Mouse (Mus musculus): ENCODE results near the gene Zdhhc25. TPM values are rescaled to one million over a fixed set of nuclear protein-coding genes. Genes with fewer than 3 reads are reported as not detected.

Gene Zdhhc25
- total RNA-seq (2018; cell fraction: chromatin; rRNA removed) = not detected
- total RNA-seq (2018; cell fraction: cytosol; rRNA removed) = not detected
- not detected for total RNA-seq (2018; cell fraction: nucleus; rRNA removed)
- not detected in 3 replicates for polyA plus RNA-seq (2018)

DNA sequence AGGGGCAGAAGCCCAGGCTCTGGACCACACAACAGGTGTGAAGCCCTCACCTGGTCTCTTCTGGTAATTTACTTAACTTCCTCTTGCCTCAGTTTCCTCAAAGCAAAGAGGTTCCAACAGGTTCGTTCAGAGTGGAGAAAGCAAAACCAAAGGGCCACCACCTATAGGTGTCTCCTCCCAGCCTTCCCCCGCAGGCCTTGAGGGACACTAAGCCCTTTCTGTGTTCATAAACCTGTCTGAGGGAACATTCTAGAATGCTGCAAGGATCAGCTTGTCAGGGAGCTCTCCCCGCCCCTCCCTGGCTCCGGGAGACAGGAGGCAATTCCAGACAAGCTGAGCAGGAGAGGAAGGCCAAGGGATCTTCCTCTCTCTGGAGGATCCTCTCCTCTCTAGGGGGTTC is at the start of gene Zdhhc25:
Gene Zdhhc25, plus strand, starts transcription at position 301 of the 400 bp plus-strand sequence.
- 93% methylated on average over 4 of the region's 4 CpGs for WGBS (ENCODE audit: missing documents)
- Histone ChIP-seq H3K79me2 (ENCODE audit: inconsistent target) (no peaks in the 10 kb centered on the region), H3K4me3 (ENCODE audit: inconsistent target) (no peak within 1 kb of the TSS), H3K27ac (no peak within 1 kb of the TSS), H3K36me3 (ENCODE audit: inconsistent target) (no peaks in the 10 kb centered on the region)

DNA sequence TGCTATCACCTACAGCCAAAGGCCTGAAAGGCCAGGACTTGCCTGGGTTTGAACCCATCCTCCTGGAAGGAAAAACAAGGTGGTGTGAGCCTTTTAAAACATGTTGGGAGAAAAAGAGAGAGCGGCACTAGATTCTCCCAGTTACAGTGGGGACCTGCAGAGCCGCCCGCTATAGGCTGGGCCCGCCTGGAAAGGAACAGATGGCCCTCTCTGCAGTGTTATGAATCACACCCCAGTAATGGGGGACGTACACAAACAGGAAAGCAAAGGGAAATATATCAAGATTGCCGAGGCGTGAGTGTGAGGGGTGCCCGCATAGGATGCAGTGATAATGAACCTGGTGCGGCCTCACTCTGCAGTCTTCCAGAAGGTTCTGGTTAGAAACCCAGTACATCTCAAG is 47.2 kb upstream of the Zdhhc25 start:
- Histone ChIP-seq H3K36me3 (ENCODE audit: inconsistent target) (no peaks in the 10 kb centered on the region), H3K4me3 (ENCODE audit: inconsistent target) (no peak overlapping the region), H3K79me2 (ENCODE audit: inconsistent target) (no peaks in the 10 kb centered on the region), H3K27ac (no peak overlapping the region)
- WGBS (ENCODE audit: missing documents) = 80% methylated on average over 9 of the region's 9 CpGs

- H3K4me3 ChIP-seq (ENCODE audit: inconsistent target) = no peak overlapping the region
- no peak overlapping the region for H3K27ac ChIP-seq
- WGBS (ENCODE audit: missing documents) = 33% methylated on average over 8 of the region's 8 CpGs
- H3K36me3 ChIP-seq (ENCODE audit: inconsistent target) = no peaks in the 10 kb centered on the region
- no peaks in the 10 kb centered on the region for H3K79me2 ChIP-seq (ENCODE audit: inconsistent target)
Observed at GRCm38 (mm10) chr15:88555476-88555875, 44.6 kb upstream of the Zdhhc25 start.

GRCm38 (mm10) chr15:88560637-88561036 is 39.5 kb upstream of the Zdhhc25 start:
- no peaks in the 10 kb centered on the region for H3K79me2 ChIP-seq (ENCODE audit: inconsistent target)

DNA sequence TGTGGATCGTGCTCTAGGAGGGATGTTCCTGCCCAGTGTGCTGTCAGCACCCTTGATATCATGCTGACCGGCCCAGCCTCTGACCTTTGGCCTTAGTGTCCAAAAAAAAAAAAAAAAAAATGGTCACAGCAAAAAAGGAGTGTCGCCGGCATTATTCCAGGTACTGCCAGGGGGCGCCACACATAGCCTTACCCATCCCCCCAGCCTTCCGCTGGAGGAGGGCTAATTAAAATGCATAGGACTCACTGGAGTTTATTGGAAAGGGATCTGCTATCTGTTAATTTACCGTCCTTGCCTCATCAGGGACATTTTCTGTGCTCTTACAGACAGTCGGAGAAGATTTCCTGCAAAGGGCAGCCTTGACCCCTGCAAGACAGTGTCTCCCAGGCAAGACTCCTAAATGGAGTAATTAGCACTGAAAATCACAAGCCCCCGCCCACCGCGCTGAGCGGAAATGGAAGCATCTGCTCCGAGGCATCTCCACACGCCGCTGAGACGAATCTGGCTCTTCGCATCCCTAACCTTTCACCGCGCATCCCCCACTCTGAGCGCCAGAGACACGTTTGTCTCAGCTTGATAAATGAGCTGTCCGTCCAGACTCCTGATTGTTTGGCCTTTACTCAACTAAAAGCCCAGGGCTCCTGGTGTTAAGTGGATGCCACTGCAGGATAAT is 38.9 kb upstream of the Zdhhc25 start:
- no peak overlapping the region for H3K4me3 ChIP-seq (ENCODE audit: inconsistent target)
- no peaks in the 10 kb centered on the region for H3K79me2 ChIP-seq (ENCODE audit: inconsistent target)
- H3K27ac ChIP-seq = no peak overlapping the region
- H3K36me3 ChIP-seq (ENCODE audit: inconsistent target) = no peaks in the 10 kb centered on the region
- 15% methylated on average over 22 of the region's 22 CpGs for WGBS (ENCODE audit: missing documents)

More at GRCm38 (mm10) chr15:88560637-88561036, 39.5 kb upstream of the Zdhhc25 start:
- no peak overlapping the region for H3K4me3 ChIP-seq (ENCODE audit: inconsistent target)
- H3K36me3 ChIP-seq (ENCODE audit: inconsistent target) = no peaks in the 10 kb centered on the region
- 70% methylated on average over 6 of the region's 6 CpGs for WGBS (ENCODE audit: missing documents)
- H3K27ac ChIP-seq = no peak overlapping the region

DNA sequence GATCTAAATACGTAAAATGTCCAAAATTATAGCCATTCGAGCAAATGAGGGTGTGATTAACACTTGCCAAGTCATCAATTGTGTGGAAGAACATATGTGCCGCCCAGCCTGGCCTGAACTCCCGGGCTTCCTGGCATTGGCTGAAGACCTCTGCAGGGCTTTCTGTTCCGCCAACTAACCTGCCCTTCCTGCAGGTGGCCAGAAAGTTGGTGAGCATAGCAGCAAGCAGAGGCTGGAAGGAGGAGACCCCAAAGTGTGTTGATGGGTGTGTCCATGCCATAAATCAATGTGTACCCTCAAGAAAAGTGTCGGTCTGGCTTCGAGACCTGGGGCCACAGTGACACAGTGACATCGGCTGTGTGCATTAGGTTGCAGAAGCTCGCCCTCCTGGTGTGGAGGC is 34.8 kb upstream of the Zdhhc25 start:
- WGBS (ENCODE audit: missing documents) = 88% methylated on average over 9 of the region's 9 CpGs
- Histone ChIP-seq H3K27ac (no peak overlapping the region), H3K4me3 (ENCODE audit: inconsistent target) (no peak overlapping the region), H3K36me3 (ENCODE audit: inconsistent target) (no peaks in the 10 kb centered on the region), H3K79me2 (ENCODE audit: inconsistent target) (no peaks in the 10 kb centered on the region)

DNA sequence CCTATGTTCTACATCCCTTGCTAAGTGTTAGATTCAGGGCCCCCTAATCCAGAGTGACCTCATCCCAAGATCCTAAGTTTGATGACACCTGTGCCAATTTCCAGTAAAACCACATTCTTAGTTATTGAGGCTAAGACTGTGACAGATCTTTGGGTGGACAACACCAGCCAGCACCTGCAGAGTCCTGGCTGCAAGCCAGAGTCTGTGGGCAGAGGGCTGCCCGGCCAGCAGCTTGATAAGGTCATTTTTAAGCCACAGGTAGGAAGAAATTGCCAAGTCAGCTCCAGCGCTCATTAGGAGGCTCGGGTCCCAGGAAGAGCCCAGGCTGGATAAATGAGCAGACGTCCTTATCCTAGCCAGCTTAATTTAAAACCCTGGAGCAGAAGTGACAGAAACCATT is 34.3 kb upstream of the Zdhhc25 start:
- WGBS (ENCODE audit: missing documents) = 74% methylated on average over 4 of the region's 4 CpGs

DNA sequence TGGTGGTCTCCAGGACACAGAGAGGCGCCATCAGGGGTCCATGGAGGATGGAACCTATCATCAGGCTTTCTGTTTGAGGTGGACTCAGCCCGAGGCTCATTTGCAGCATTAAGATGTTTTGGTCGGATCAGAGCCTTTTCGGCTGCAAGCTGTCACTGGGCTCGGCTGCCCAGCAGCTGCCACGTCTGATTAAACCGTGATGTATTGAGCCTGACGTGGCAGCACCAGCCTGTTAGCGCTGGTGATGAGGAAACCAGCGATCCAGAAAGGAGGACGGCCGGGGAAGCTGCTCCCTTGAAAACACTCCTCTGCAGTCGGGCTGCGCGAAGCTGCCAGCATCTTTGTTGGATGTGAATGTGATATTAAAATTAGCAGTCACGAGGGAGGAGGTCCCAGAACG is 29.4 kb upstream of the Zdhhc25 start:
- Histone ChIP-seq H3K36me3 (ENCODE audit: inconsistent target) (no peaks in the 10 kb centered on the region), H3K27ac (no peak overlapping the region), H3K4me3 (ENCODE audit: inconsistent target) (no peak overlapping the region), H3K79me2 (ENCODE audit: inconsistent target) (no peaks in the 10 kb centered on the region)
- 87% methylated on average over 15 of the region's 17 CpGs for WGBS (ENCODE audit: missing documents)

More for the DNA sequence above, 34.3 kb upstream of the Zdhhc25 start:
- H3K4me3 ChIP-seq (ENCODE audit: inconsistent target) = no peak overlapping the region
- H3K27ac ChIP-seq = no peak overlapping the region
- H3K79me2 ChIP-seq (ENCODE audit: inconsistent target) = no peaks in the 10 kb centered on the region
- no peaks in the 10 kb centered on the region for H3K36me3 ChIP-seq (ENCODE audit: inconsistent target)

GRCm38 (mm10) chr15:88579461-88579860 is 20.6 kb upstream of the Zdhhc25 start:
- Histone ChIP-seq H3K4me3 (ENCODE audit: inconsistent target) (no peak overlapping the region), H3K27ac (no peak overlapping the region), H3K79me2 (ENCODE audit: inconsistent target) (no peaks in the 10 kb centered on the region), H3K36me3 (ENCODE audit: inconsistent target) (no peaks in the 10 kb centered on the region)
- WGBS (ENCODE audit: missing documents) = 89% methylated on average over 6 of the region's 6 CpGs

GRCm38 (mm10) chr15:88602496-88602895 is 2.4 kb downstream of the Zdhhc25 start:
- 94% methylated on average over 3 of the region's 3 CpGs for WGBS (ENCODE audit: missing documents)
- H3K27ac ChIP-seq = no peak overlapping the region
- no peak overlapping the region for H3K4me3 ChIP-seq (ENCODE audit: inconsistent target)
- H3K36me3 ChIP-seq (ENCODE audit: inconsistent target) = no peaks in the 10 kb centered on the region
- no peaks in the 10 kb centered on the region for H3K79me2 ChIP-seq (ENCODE audit: inconsistent target)

DNA sequence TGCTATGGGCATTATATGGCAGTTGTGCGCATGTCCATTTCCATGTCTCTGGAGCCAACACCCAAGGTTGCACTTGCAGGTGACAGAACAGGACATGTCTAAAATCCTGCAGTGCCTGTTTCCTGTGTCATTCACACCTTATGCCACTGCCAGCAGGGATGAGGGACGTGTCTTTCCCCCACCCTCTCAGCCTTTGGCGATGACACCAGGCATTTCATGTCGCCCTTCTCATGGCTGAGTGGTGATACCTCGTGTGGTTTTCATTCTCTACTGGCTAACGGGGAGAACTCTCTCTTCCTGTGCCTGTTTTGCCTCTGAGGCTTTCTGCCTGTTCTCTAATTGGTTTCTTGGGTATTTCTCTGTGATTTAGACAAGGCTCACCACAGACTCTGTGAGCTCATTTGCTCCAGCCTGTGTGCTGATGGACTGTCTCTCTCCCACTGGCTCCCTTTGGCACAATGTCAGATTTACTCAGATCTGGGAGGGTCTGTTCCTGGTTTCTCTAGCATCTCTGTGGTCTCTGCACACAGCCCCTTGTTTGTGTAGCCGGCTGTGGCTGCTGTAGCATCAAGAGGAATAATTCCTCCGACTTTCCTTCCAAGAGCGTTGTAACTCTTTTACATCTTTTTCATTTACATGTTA is 3.1 kb downstream of the Zdhhc25 start:
- Histone ChIP-seq H3K79me2 (ENCODE audit: inconsistent target) (no peaks in the 10 kb centered on the region), H3K4me3 (ENCODE audit: inconsistent target) (no peak overlapping the region), H3K27ac (no peak overlapping the region), H3K36me3 (ENCODE audit: inconsistent target) (no peaks in the 10 kb centered on the region)
- 90% methylated on average over 9 of the region's 9 CpGs for WGBS (ENCODE audit: missing documents)

DNA sequence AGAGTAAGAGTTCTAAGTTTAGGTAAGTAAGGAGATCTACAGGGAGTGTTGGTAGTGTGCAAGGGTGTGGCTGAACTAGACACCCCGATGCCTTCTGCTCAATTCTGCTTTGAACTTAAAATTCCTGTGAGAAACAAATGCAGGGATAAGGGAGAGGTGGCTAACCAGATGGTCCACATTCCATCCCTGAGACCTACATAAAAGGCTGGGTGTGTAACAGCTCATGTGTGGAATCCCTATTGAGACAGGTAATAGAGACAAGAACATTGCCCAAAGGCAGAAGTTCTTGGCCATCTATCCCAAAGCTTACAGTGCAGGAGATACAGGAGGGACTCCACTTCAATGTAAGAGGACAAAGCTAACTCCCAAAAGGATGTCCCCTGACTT is 3.6 kb downstream of the Zdhhc25 start:
- no peaks in the 10 kb centered on the region for H3K79me2 ChIP-seq (ENCODE audit: inconsistent target)
- no peaks in the 10 kb centered on the region for H3K36me3 ChIP-seq (ENCODE audit: inconsistent target)
- 75% methylated on average over 1 of the region's 1 CpGs for WGBS (ENCODE audit: missing documents)
- H3K4me3 ChIP-seq (ENCODE audit: inconsistent target) = no peak overlapping the region
- no peak overlapping the region for H3K27ac ChIP-seq

- 88% methylated on average over 17 of the region's 17 CpGs for WGBS (ENCODE audit: missing documents)
- no peaks in the 10 kb centered on the region for H3K79me2 ChIP-seq (ENCODE audit: inconsistent target)
- H3K4me3 ChIP-seq (ENCODE audit: inconsistent target) = no peak overlapping the region
- no peak overlapping the region for H3K27ac ChIP-seq
- no peaks in the 10 kb centered on the region for H3K36me3 ChIP-seq (ENCODE audit: inconsistent target)
Observed at GRCm38 (mm10) chr15:88604669-88605414, 4.7 kb downstream of the Zdhhc25 start.

DNA sequence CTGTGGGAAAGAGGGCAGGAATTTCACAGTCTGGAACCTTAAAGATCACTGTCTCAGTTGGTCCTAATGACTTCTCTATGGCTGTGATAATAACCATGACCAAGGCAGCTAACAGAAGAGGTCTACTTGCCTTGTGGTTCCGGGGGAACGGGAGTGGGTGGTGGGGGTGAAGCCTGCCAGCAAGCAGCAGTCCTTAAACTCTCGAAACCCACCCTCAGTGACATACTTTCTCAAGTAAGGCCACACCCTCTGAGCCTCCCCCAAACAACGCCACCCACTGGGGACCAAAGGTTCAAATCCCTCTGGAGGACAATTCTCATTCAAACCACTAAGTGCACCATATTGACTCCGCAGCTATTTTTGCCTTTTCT is 5.3 kb downstream of the Zdhhc25 start:
- H3K79me2 ChIP-seq (ENCODE audit: inconsistent target) = no peaks in the 10 kb centered on the region
- WGBS (ENCODE audit: missing documents) = 68% methylated on average over 5 of the region's 5 CpGs
- no peak overlapping the region for H3K4me3 ChIP-seq (ENCODE audit: inconsistent target)
- no peaks in the 10 kb centered on the region for H3K36me3 ChIP-seq (ENCODE audit: inconsistent target)
- H3K27ac ChIP-seq = no peak overlapping the region

GRCm38 (mm10) chr15:88617125-88617524 is 17.0 kb downstream of the Zdhhc25 start:
- Histone ChIP-seq H3K79me2 (ENCODE audit: inconsistent target) (no peaks in the 10 kb centered on the region), H3K27ac (no peak overlapping the region), H3K36me3 (ENCODE audit: inconsistent target) (no peaks in the 10 kb centered on the region), H3K4me3 (ENCODE audit: inconsistent target) (no peak overlapping the region)
- WGBS (ENCODE audit: missing documents) = 89% methylated on average over 16 of the region's 16 CpGs

All from macrophage (primary cell).